Comparison of ENCODE assay signal across 15 mouse cellular contexts in genomic region chr15:70713736-70714135, GRCm38 (mm10).
DNase-seq lines count a peak whose midpoint lies in the region; ATAC-seq lines count a peak whose summit lies in the region.
"Had no signal": no experiment of that assay in that cellular context is flagged by ENCODE, and none has a peak within 500 bp of the region (broad histone marks: within the 10 kb centered on the region; RNA-seq: fewer than 3 reads in every experiment).

No protein-coding gene starts in this region.

- no peak overlapping the region for H3K4me3 ChIP-seq in embryonic facial prominence, embryonic 14.5 days (ENCODE audit: low read depth, low read length)
- no peak overlapping the region for H3K4me3 ChIP-seq in hindbrain, embryonic 15.5 days
- no peak overlapping the region for H3K4me3 ChIP-seq in neural tube, embryonic 14.5 days (ENCODE audit: low read depth, low read length)
- H3K4me3 ChIP-seq: erythroblast, embryonic 14.5 days; limb, embryonic 12.5 days had no signal

- H3K27ac ChIP-seq in embryonic facial prominence, embryonic 14.5 days (replicated peaks; ENCODE audit: low read depth, low read length): no peak overlapping the region
- no peak overlapping the region for H3K27ac ChIP-seq in hindbrain, embryonic 15.5 days (replicated peaks)
- no peak overlapping the region for H3K27ac ChIP-seq in neural tube, embryonic 14.5 days (ENCODE audit: low read depth, low read length)
- H3K27ac ChIP-seq: limb, embryonic 12.5 days had no signal

- no peak overlapping the region for H3K9ac ChIP-seq in embryonic facial prominence, embryonic 14.5 days (ENCODE audit: low read depth, low read length)
- H3K9ac ChIP-seq in hindbrain, embryonic 15.5 days: no peak overlapping the region
- no peak overlapping the region for H3K9ac ChIP-seq in neural tube, embryonic 14.5 days (replicated peaks; ENCODE audit: low read depth, low read length)
- H3K9ac ChIP-seq: limb, embryonic 12.5 days; liver, postnatal 0 days had no signal

- no peak overlapping the region for H3K4me2 ChIP-seq in embryonic facial prominence, embryonic 14.5 days (ENCODE audit: low read depth, low read length)
- no peak overlapping the region for H3K4me2 ChIP-seq in hindbrain, embryonic 15.5 days
- no peak overlapping the region for H3K4me2 ChIP-seq in neural tube, embryonic 14.5 days (ENCODE audit: low read depth, low read length)
- H3K4me2 ChIP-seq: limb, embryonic 12.5 days had no signal

- peak; percentile 15 to 34 for DNase-seq in cerebellum, postnatal 10 days
- no peak for DNase-seq in cerebellum, adult 8-10 months
- peak; percentile 50 for DNase-seq in embryonic facial prominence, embryonic 14.5 days (ENCODE audit: low spot score)
- no peak for DNase-seq in B cell, adult 2 months
- no peak for DNase-seq in yolk sac, embryonic 10.5 days (ENCODE audit: low spot score)
- DNase-seq in adrenal gland, adult (ENCODE audit: inconsistent age in 2 of 2, low spot score in 1 of 2): no peak
- DNase-seq: cerebellum, adult 18-20 months; gastrocnemius, postnatal 10 days; layer of hippocampus, adult 9-11 months; liver, postnatal 0 days had no signal

- peak; percentile 78; the same call in 1 of the 2 replicates for ATAC-seq in embryonic facial prominence, embryonic 14.5 days (ENCODE audit: low read depth)
- peak; percentile 69 for ATAC-seq in hindbrain, embryonic 15.5 days (ENCODE audit: low FRiP score, low read depth)
- ATAC-seq in neural tube, embryonic 14.5 days (ENCODE audit: low read depth): peak; percentile 85
- ATAC-seq: intestine, postnatal 0 days; liver, postnatal 0 days had no signal

- no peaks in the 10 kb centered on the region for H3K27me3 ChIP-seq in embryonic facial prominence, embryonic 14.5 days (replicated peaks; ENCODE audit: control insufficient read depth, insufficient read depth, low read length)
- no peaks in the 10 kb centered on the region for H3K27me3 ChIP-seq in hindbrain, embryonic 15.5 days
- no peaks in the 10 kb centered on the region for H3K27me3 ChIP-seq in neural tube, embryonic 14.5 days (ENCODE audit: control insufficient read depth, insufficient read depth, low read length)
- H3K27me3 ChIP-seq: limb, embryonic 12.5 days had no signal

- H3K9me3 ChIP-seq in embryonic facial prominence, embryonic 14.5 days (ENCODE audit: control insufficient read depth, low read length): no peaks in the 10 kb centered on the region
- no peaks in the 10 kb centered on the region for H3K9me3 ChIP-seq in hindbrain, embryonic 15.5 days
- no peaks in the 10 kb centered on the region for H3K9me3 ChIP-seq in neural tube, embryonic 14.5 days (ENCODE audit: control insufficient read depth, low read length)
- H3K9me3 ChIP-seq: limb, embryonic 12.5 days had no signal

- no peaks in the 10 kb centered on the region for H3K36me3 ChIP-seq in embryonic facial prominence, embryonic 14.5 days (ENCODE audit: control insufficient read depth, insufficient read depth, low read length)
- no peaks in the 10 kb centered on the region for H3K36me3 ChIP-seq in hindbrain, embryonic 15.5 days
- no peaks in the 10 kb centered on the region for H3K36me3 ChIP-seq in neural tube, embryonic 14.5 days (ENCODE audit: control insufficient read depth, insufficient read depth, low read length)
- H3K36me3 ChIP-seq: limb, embryonic 12.5 days had no signal

- H3K4me1 ChIP-seq in embryonic facial prominence, embryonic 14.5 days (ENCODE audit: control insufficient read depth, insufficient read depth, low read length): no peaks in the 10 kb centered on the region
- peaks cover 4% of the 10 kb centered on the region; the same call in 1 of the 2 replicates for H3K4me1 ChIP-seq in hindbrain, embryonic 15.5 days (replicated peaks)
- no peaks in the 10 kb centered on the region for H3K4me1 ChIP-seq in neural tube, embryonic 14.5 days (ENCODE audit: control insufficient read depth, insufficient read depth, low read length)
- H3K4me1 ChIP-seq: limb, embryonic 12.5 days had no signal

Comparison
In these comparisons a context has a peak if more than half of its experiments do, and no peak if none do; other contexts are left out.
1. DNase-seq: peak in cerebellum, postnatal 10 days (2 of 2) and embryonic facial prominence, embryonic 14.5 days (single experiment); none in cerebellum, adult 8-10 months (single experiment), B cell, adult 2 months (0 of 2), yolk sac, embryonic 10.5 days (single experiment) and adrenal gland, adult (0 of 2).
2. Peak in every context shown above with its lines, with median percentiles within 50 percentile points of each other: ATAC-seq.